Mouse (Mus musculus): ENCODE measurements around the gene Degs2. TPM values are rescaled to one million over a fixed set of nuclear protein-coding genes. Genes with fewer than 3 reads are reported as not detected.

Degs2 gene
- total RNA-seq, 2 experiments from 2014 or later: 0.28 TPM; not detected in 1

DNA sequence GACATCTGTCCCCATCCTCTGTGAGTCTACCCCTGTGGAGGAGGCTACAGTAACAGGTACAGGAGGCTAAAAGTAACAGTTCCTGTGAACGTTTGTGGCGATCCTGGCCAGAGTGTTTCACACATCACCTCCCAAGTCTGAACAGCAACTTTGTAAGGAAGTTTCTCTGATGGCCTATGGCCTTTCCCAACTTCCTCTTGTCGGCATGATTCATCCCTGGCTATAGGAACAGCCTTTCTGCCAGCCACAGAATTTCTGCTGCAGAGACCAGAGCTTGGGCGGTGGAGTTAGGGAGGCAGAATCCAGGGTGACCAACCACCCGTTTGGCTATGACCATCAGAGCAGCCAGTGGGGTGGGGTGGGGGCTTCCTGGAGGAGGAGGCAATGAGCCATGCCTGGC lies 2.1 kb downstream of the Degs2 start:
- DNase-seq (ENCODE audit: low spot score): no peak

DNA sequence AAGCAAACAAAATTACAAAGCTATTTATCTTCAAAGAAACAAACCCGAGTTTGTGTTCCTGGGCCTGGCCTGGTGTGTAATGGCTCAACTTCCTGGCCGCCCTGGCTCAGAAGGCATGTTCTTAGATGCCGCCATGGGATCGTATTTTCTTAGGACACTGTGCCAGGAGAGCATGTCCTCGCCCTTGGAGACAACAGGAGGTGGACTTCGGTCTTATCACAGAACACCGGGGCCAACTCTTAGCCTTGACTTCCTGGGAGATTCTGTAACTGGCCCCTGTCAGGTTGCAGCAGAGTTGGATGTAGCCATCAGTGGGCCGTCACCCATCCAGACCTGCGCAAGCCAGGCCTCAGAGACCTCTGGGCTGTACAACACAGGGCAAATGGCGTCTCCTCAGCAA lies 2.5 kb downstream of the Degs2 start:
- DNase-seq (ENCODE audit: low spot score): no peak

DNA sequence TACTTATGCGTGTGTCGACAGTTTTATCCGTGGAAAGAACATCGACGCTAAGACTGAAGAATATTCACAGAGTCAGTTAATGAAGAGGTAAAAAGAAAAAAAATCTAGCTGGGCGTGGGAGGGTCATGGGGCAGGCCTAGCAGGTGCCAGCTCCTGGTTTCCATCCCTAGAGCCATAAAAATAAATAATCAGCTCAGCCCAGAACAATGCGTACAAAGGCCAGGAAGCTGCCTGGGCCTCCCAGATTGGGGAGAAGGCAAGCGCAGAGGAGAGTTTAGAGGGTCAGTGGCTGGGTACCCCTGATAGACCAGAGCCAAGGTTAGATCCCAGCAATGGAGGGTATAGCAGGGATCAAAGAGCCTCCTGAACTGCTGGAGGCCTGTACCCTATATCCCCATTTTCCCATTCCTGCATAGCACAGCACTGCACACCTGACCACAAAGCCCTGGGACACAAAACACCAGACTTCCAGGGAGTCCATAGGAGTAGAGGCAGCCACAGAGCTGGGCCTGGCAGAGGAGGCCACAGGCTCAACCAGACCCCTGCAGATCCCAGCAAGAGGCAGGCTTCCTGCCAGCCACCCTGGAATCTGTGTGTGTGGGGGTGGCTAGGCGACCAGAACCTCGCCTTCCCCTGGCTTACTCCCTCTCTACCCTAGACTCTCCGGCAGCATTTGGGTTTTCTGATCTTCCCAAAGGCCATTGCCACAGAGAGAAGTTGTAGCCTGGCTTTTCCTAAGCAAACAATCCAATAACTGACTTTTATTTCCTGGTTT lies 3.2 kb downstream of the Degs2 start:
- DNase-seq (ENCODE audit: low spot score): no peak

GRCm38 (mm10) chr12:108694223-108694622 lies 7.9 kb downstream of the Degs2 start:
- DNase-seq (ENCODE audit: low spot score): no peak

- DNase-seq (ENCODE audit: low spot score): no peak
These were observed 8.5 kb downstream of the Degs2 start for GRCm38 (mm10) chr12:108693592-108693991.

DNA sequence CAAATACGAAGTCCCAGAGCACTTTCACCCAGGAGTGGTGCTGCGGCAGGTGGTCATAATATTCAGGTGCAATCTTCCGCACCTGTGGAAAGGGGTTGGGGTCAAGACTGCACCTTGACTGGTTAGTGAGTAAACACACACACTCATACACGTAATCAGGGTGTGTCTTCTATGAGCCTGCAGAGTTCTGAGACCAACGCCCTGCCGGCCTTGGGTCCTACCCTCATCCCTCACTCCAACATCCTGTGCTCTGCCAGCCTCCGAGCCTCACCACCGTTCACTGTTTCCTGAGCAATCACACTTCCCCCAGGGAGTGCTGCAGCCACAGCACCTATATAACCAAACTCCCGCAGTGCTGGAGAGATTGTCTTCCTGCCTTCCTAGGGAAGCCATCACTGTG lies 11.6 kb downstream of the Degs2 start:
- DNase-seq (ENCODE audit: low spot score): no peak

DNA sequence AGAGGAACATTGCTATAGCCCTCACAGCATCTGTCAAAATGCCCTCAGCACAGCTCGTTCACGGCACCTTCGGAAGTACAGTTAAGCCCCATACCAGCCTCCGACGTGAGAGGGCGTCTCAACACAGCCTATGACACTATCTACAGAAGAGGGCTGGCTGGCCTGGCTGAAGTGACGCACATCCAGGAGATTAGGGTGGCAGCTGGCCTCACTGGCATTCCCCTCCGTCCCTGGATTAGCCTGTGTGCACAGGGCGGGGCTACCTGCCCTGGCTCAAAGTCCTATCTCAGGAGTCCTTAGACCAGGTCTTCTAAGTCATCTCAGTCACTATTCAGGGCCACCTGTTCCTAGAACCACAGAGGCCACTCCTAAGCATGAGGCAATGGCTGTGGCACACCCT lies 12.9 kb downstream of the Degs2 start:
- no peak for DNase-seq (ENCODE audit: low spot score)

- DNase-seq (ENCODE audit: low spot score): no peak
These were observed 15.2 kb downstream of the Degs2 start for GRCm38 (mm10) chr12:108686926-108687325.

- DNase-seq (ENCODE audit: low spot score): no peak
These were observed 15.7 kb downstream of the Degs2 start for GRCm38 (mm10) chr12:108686463-108686862.

DNA sequence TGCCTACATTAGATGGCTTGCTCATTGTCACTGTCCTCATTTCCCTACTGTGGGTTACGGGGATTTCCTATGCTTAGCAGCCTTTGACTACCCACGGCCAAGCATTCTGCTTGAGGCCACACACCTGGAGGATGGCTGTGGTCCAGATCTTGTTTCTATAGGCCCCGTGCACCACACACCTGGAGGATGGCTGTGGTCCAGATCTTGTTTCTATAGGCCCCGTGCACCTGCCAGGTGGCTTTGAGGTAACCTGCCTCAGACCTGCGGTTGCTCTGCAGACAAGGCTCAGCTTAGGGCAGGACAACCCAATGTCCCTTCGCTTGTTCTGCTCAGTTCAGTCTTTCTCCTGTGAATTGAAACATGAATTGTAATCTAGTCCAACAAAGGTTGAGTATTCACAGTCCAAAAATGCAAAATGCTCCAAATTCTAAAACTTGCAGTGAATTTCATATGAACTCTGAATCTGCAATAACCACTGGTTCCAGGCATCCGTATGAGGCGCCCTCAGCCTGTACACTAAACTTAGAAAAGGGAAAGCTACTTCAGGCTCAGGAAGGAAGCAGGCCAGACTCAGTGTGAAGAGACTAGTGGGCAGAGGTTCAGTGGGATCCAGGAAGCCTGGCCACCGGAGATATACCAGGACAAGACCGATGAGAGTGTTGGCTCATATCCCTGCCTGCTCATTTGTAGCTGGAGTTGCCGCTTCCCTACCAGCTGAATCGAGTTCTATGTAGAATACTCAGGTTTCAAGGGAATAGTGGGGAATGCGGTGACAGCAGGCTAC lies 19.7 kb downstream of the Degs2 start:
- no peak for DNase-seq (ENCODE audit: low spot score)

- DNase-seq (ENCODE audit: low spot score): no peak
These were observed 21.3 kb downstream of the Degs2 start for GRCm38 (mm10) chr12:108680861-108681260.

DNA sequence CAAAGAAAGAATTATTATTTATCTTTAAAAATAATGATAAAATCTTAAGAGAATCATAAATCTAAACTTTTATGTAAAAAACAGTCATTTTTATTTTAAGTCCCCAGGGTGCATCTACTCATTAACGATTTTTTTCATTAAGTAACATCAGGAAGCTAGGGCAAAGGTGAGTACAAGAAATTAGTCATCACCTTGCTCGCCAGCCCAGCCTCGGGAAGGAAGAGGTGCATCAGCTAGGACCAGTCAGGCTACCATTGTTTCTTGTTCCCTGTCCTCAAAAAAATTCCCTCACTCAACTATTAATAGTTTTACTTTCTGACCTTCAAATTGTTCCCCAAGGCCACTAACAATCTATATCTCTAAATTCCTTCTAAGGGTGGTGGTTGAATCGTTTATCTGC lies 23.7 kb downstream of the Degs2 start:
- DNase-seq (ENCODE audit: low spot score): no peak

DNA sequence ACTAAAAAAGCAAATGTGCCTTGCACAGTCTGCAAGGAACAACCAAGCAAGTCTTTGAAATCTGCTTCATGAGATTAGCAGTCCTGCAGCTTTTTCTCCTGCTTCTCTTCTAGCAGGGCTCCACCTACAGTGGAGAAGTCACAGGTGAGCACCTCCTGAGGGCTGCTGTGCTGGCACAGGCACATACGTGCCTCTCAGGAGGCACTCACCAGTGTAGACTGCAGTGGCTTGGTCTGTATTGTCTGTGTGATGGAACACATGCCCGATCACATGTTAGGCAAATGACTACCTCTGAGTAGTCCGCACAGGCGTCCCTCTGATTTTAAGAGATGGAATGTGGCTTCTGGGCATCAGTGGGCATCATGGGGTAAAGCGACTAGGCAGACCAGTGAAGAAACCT lies 25.0 kb downstream of the Degs2 start:
- no peak for DNase-seq (ENCODE audit: low spot score)

DNA sequence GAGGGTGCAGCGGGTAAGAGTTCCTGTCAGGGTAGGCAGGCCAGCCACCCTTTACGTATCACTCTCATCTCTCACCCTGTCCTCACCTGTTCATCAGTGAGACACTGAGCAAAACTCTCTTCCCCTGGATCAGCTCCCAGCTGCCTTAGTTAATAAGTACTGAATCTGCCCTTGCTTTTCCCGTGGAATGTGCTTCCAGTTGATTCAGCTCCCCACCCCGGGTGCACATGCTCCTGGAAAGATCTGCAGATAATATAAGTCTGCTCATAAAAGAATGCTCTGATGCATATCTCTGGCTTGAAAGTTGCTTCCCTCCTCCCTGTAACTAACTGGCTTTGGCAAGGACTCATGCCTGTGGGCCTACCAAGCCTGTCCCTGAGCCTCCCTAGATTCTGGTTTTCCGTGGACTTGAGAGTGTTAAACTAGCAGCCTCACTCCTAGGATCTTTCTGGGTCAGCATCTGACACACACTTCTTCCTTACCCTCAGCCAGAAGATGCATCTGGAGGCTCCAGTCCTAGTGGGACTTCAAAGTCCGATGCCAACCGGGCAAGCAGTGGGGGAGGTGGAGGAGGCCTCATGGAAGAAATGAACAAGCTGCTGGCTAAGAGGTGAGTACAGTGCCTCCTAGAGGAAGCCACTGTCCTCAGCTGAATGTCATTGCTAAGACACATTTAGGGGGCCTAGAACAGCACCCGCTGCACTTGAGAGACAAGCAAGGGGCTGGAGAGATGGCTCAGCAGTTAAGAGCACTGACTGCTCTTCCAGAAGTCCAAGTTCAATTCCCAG lies 26.3 kb downstream of the Degs2 start:
- DNase-seq (ENCODE audit: low spot score): no peak

DNA sequence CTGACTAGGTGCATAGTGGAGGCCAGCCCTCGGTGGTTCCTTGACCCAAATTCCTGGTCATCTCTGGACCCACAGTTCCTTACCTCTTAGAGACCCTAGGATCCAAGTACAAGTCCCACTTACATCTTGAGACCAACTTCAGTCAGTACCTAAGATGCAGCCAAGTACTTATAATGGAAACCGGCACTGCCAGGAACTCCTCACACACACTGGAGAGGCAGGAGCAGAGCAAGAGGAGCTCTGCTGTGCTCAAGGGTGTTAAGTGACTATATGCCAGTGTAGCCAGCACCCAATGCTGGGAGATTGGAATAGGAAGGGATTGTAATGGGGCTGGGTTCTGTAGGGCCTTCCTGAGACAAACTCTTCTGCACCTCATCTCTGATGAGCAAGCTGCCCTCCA lies 27.2 kb downstream of the Degs2 start:
- DNase-seq (ENCODE audit: low spot score): no peak

DNA sequence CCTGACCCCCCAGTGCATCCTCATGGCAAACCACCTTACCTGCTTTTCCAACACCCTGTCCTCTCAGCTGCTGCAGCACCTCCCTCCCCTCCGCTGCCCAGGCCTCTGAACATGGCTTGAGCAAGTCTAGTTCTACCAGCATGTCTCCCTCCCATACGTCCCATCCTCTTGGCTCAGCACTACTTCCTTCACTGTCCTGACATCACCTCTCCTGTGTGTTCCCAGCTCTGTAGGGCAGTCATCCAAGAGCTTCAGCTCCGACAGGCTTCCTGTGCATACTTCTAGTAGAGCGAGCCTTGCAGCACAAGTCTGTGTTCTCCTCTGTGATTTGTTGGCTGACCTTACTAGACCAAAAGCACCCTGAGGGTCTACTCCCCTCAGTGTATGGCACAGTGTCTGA lies 27.6 kb downstream of the Degs2 start:
- peak; percentile 17 for DNase-seq (ENCODE audit: low spot score)

DNA sequence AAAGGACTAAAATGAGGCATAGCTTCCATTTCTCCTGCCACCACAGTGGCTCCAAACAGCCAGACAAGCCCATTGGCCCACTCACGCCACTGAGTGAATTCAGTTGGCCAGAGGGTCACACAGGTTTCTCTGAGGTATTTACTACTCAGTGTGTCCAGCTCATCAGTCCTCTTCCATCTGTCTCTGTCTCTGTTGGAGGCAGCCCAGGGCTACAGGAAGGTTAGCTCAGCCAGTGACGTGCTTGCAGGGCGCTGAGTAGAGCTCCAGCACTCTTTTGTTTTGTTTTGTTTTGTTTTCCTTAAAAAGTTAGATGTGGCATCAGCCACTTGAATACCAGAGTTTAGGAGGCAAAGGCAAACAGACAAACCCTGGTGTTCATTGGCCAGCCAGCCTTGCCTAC lies 28.6 kb downstream of the Degs2 start:
- no peak for DNase-seq (ENCODE audit: low spot score)

GRCm38 (mm10) chr12:108672908-108673307 lies 29.2 kb downstream of the Degs2 start:
- DNase-seq (ENCODE audit: low spot score): no peak

DNA sequence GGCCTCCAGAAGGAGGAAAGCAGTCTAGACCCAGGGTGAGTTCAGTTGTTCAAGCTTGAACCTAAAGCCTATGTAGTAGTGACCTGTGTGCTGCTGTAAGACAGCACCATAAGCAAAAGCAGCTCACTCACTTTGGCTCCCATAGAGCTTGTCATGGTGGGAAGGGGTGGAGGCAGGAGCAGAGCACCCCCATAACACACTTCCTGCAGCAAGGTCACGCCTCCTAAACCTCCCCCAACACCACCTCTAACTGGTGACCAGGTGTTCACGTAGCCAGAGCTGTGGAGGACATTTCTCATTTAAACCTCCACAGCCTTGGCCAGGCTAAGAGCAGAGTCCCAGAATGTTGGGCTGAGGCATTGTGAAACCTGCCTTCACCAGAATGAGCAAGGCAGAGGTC lies 30.6 kb downstream of the Degs2 start:
- no peak for DNase-seq (ENCODE audit: low spot score)

- DNase-seq (ENCODE audit: low spot score): peak; percentile 30
These were observed 33.4 kb downstream of the Degs2 start for GRCm38 (mm10) chr12:108668606-108669235.

- peak; percentile 25 for DNase-seq (ENCODE audit: low spot score)
These were observed 44.8 kb downstream of the Degs2 start for GRCm38 (mm10) chr12:108657350-108657749.

All from gastrocnemius, adult 18-20 months (tissue).